Mouse (Mus musculus): ENCODE measurements around the gene Tbca. TPM values are rescaled to one million over a fixed set of nuclear protein-coding genes. Genes with fewer than 3 reads are reported as not detected.

Gene Tbca
- polyA plus RNA-seq, 1 experiment = 341 TPM

DNA sequence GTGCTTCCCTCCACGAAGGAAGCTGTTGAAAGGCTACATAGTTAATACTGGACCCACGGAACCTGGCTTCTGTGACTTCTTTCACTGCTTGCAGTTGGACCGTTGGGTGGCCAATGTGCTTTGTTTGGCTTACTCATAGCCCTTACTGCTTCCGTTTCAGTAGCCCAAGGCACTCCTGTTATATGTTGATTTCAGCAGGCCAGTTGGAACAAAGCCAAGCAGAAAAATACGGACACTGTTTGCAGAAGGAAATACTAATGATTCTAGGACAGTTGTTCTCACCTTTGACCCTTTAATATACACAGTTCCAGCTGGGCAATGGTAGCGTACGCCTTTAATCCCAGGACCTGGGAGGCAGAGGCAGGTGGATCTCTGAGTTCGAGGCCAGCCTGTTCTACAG is 70.5 kb downstream of the Tbca start:
- no peaks in the 10 kb centered on the region for H3K9me3 ChIP-seq (replicated peaks; ENCODE audit: control insufficient read depth, insufficient read depth, low read length, poor library complexity, severe bottlenecking)

DNA sequence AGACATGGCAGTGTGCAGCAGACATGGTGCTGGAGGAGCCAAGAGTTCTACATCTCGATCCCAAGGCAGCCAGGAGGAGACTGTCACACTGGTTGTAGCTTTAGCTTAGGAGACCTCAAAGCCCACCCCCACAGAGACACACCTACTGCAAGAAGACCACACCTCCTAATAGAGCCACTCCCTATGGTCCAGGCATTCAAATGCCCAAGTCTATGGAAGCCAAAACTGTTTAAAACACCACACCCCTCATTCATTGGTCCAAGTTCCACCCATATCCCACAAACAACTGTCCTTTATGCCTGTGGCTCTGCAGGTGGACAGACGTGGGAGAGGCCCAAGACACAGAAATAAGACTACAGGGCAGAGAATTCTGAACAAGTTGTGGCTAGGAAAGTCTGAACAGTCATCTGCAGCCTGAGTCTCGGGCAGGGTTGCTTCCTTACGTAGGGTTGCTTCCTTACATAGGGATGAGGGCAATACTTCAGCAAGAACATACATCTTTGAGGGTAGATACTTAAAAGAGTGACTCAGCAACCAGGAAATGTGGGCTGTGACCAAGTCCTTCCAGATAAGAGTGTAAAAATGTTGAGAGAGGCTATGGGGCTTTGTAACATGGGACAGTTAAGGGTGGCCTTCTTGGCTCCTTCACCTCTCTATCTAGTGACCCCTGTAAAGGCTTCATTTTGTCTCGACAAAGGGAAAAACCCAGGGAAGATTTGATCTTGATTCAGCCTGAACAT is 74.0 kb downstream of the Tbca start:
- Histone ChIP-seq H3K4me3 (ENCODE audit: low read depth, low read length) (no peak overlapping the region), H3K9ac (ENCODE audit: low read depth, poor library complexity, severe bottlenecking) (no peak overlapping the region), H3K27ac (ENCODE audit: insufficient read depth, low read length) (peak overlapping the region; percentile 47), H3K36me3 (ENCODE audit: control insufficient read depth, insufficient read depth, low read length, poor library complexity, severe bottlenecking) (no peaks in the 10 kb centered on the region), H3K4me1 (ENCODE audit: control insufficient read depth, insufficient read depth, low read length) (peaks cover 13% of the 10 kb centered on the region), H3K27me3 (ENCODE audit: control insufficient read depth, insufficient read depth, low read length, poor library complexity, severe bottlenecking) (peaks cover 5% of the 10 kb centered on the region; the same call in 1 of the 2 replicates), H3K9me3 (replicated peaks; ENCODE audit: control insufficient read depth, insufficient read depth, low read length, poor library complexity, severe bottlenecking) (no peaks in the 10 kb centered on the region)
- TF ChIP-seq CTCF (IDR thresholded peaks at IDR 0.05; ENCODE audit: low read depth, low read length) (no peak), EP300 (IDR thresholded peaks at IDR 0.05; ENCODE audit: insufficient read depth, low read depth, low read length) (no peak), POLR2A (IDR thresholded peaks at IDR 0.05; ENCODE audit: insufficient read depth, low read length) (no peak)

More for the DNA sequence above, 70.5 kb downstream of the Tbca start:
- no peaks in the 10 kb centered on the region for H3K36me3 ChIP-seq (ENCODE audit: control insufficient read depth, insufficient read depth, low read length, poor library complexity, severe bottlenecking)
- peaks cover 17% of the 10 kb centered on the region for H3K4me1 ChIP-seq (ENCODE audit: control insufficient read depth, insufficient read depth, low read length)
- TF ChIP-seq EP300 (IDR thresholded peaks at IDR 0.05; ENCODE audit: insufficient read depth, low read depth, low read length) = no peak
- TF ChIP-seq CTCF (IDR thresholded peaks at IDR 0.05; ENCODE audit: low read depth, low read length) = no peak
- no peak for TF ChIP-seq POLR2A (IDR thresholded peaks at IDR 0.05; ENCODE audit: insufficient read depth, low read length)
- no peak overlapping the region for H3K4me3 ChIP-seq (ENCODE audit: low read depth, low read length)
- H3K27ac ChIP-seq (ENCODE audit: insufficient read depth, low read length) = no peak overlapping the region
- no peaks in the 10 kb centered on the region; the same call in 1 of the 2 replicates for H3K27me3 ChIP-seq (ENCODE audit: control insufficient read depth, insufficient read depth, low read length, poor library complexity, severe bottlenecking)
- H3K9ac ChIP-seq (ENCODE audit: low read depth, poor library complexity, severe bottlenecking) = no peak overlapping the region

GRCm38 (mm10) chr13:94866906-94867305 is 78.2 kb downstream of the Tbca start:
- TF ChIP-seq EP300 (IDR thresholded peaks at IDR 0.05; ENCODE audit: insufficient read depth, low read depth, low read length) (no peak), CTCF (IDR thresholded peaks at IDR 0.05; ENCODE audit: low read depth, low read length) (no peak), POLR2A (IDR thresholded peaks at IDR 0.05; ENCODE audit: insufficient read depth, low read length) (no peak)
- Histone ChIP-seq H3K9ac (ENCODE audit: low read depth, poor library complexity, severe bottlenecking) (no peak overlapping the region), H3K36me3 (ENCODE audit: control insufficient read depth, insufficient read depth, low read length, poor library complexity, severe bottlenecking) (no peaks in the 10 kb centered on the region), H3K4me3 (ENCODE audit: low read depth, low read length) (no peak overlapping the region), H3K27ac (ENCODE audit: insufficient read depth, low read length) (no peak overlapping the region), H3K4me1 (ENCODE audit: control insufficient read depth, insufficient read depth, low read length) (peaks cover 2% of the 10 kb centered on the region), H3K27me3 (ENCODE audit: control insufficient read depth, insufficient read depth, low read length, poor library complexity, severe bottlenecking) (peaks cover 20% of the 10 kb centered on the region), H3K9me3 (replicated peaks; ENCODE audit: control insufficient read depth, insufficient read depth, low read length, poor library complexity, severe bottlenecking) (no peaks in the 10 kb centered on the region)

DNA sequence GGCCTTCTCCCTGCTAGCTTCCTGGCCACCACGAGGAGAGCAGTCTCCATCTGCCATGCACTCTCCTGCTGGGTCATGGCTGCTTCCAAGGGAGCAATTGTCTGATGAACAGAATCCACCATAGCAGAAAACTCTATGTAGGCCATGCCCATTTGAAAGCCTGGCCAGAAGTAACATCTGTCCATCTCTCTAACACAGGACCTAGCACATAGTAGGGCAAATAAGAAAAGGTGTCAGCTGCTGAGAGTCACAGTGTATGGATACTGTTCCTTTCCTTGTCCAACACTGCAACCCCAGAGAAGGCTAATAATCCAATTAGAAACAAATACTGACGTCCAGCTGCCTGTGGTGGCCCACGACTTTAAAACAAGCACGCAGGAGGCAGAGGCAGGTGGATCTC is 79.1 kb downstream of the Tbca start:
- no peak for TF ChIP-seq EP300 (IDR thresholded peaks at IDR 0.05; ENCODE audit: insufficient read depth, low read depth, low read length)
- no peak for TF ChIP-seq CTCF (IDR thresholded peaks at IDR 0.05; ENCODE audit: low read depth, low read length)
- TF ChIP-seq POLR2A (IDR thresholded peaks at IDR 0.05; ENCODE audit: insufficient read depth, low read length) = no peak
- H3K4me1 ChIP-seq (ENCODE audit: control insufficient read depth, insufficient read depth, low read length) = no peaks in the 10 kb centered on the region
- H3K27me3 ChIP-seq (ENCODE audit: control insufficient read depth, insufficient read depth, low read length, poor library complexity, severe bottlenecking) = peaks cover 26% of the 10 kb centered on the region
- H3K4me3 ChIP-seq (ENCODE audit: low read depth, low read length) = no peak overlapping the region
- H3K36me3 ChIP-seq (ENCODE audit: control insufficient read depth, insufficient read depth, low read length, poor library complexity, severe bottlenecking) = no peaks in the 10 kb centered on the region
- no peaks in the 10 kb centered on the region for H3K9me3 ChIP-seq (replicated peaks; ENCODE audit: control insufficient read depth, insufficient read depth, low read length, poor library complexity, severe bottlenecking)
- H3K27ac ChIP-seq (ENCODE audit: insufficient read depth, low read length) = no peak overlapping the region
- no peak overlapping the region; the same call in 1 of the 2 replicates for H3K9ac ChIP-seq (ENCODE audit: low read depth, poor library complexity, severe bottlenecking)

DNA sequence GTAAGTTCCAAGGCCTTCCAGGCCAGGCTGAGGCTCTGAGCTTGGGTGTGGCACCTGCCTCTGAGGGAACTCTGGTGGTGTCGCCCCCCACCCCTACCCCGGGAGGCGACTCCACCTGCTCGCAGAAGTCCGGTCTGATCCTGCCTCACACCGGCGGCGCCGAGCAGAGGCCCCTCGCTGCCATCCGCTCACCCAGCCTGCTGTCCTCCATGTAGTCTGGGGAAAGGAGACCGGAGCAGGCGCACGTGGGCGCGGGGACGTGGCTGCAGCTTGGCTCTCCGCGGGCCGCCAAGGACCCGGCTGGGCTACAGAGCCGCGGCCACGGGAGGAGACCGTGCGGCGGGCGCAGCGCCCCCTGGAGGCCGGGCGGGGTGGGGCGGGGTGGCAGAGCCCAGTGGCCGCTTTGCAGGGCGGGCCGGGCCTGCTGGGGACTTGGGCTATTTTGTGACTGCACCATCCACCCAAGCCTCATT is 79.8 kb downstream of the Tbca start:
- Histone ChIP-seq H3K4me1 (ENCODE audit: control insufficient read depth, insufficient read depth, low read length) (no peaks in the 10 kb centered on the region), H3K4me3 (ENCODE audit: low read depth, low read length) (peak overlapping the region; percentile 90), H3K9me3 (replicated peaks; ENCODE audit: control insufficient read depth, insufficient read depth, low read length, poor library complexity, severe bottlenecking) (no peaks in the 10 kb centered on the region), H3K27ac (ENCODE audit: insufficient read depth, low read length) (no peak overlapping the region), H3K27me3 (ENCODE audit: control insufficient read depth, insufficient read depth, low read length, poor library complexity, severe bottlenecking) (peaks cover 28% of the 10 kb centered on the region), H3K36me3 (ENCODE audit: control insufficient read depth, insufficient read depth, low read length, poor library complexity, severe bottlenecking) (no peaks in the 10 kb centered on the region), H3K9ac (ENCODE audit: low read depth, poor library complexity, severe bottlenecking) (peak overlapping the region; percentile 86)
- 0 out of 2 replicates have a peak, but pooled peaks have one; percentile 3 for TF ChIP-seq EP300 (IDR thresholded peaks at IDR 0.05; ENCODE audit: insufficient read depth, low read depth, low read length)
- TF ChIP-seq POLR2A (IDR thresholded peaks at IDR 0.05; ENCODE audit: insufficient read depth, low read length) = no peak
- TF ChIP-seq CTCF (IDR thresholded peaks at IDR 0.05; ENCODE audit: low read depth, low read length) = peak; percentile 40

GRCm38 (mm10) chr13:94869541-94869940 is 80.8 kb downstream of the Tbca start:
- Histone ChIP-seq H3K27me3 (ENCODE audit: control insufficient read depth, insufficient read depth, low read length, poor library complexity, severe bottlenecking) (peaks cover 33% of the 10 kb centered on the region), H3K9me3 (replicated peaks; ENCODE audit: control insufficient read depth, insufficient read depth, low read length, poor library complexity, severe bottlenecking) (no peaks in the 10 kb centered on the region), H3K27ac (ENCODE audit: insufficient read depth, low read length) (no peak overlapping the region), H3K36me3 (ENCODE audit: control insufficient read depth, insufficient read depth, low read length, poor library complexity, severe bottlenecking) (no peaks in the 10 kb centered on the region), H3K4me3 (ENCODE audit: low read depth, low read length) (no peak overlapping the region), H3K4me1 (ENCODE audit: control insufficient read depth, insufficient read depth, low read length) (no peaks in the 10 kb centered on the region), H3K9ac (ENCODE audit: low read depth, poor library complexity, severe bottlenecking) (0 out of 2 replicates have a peak overlapping the region, but pooled peaks have one; percentile 86)
- TF ChIP-seq POLR2A (IDR thresholded peaks at IDR 0.05; ENCODE audit: insufficient read depth, low read length) (no peak), EP300 (IDR thresholded peaks at IDR 0.05; ENCODE audit: insufficient read depth, low read depth, low read length) (no peak), CTCF (IDR thresholded peaks at IDR 0.05; ENCODE audit: low read depth, low read length) (no peak)
